Mouse (Mus musculus): Measurements from ENCODE around the gene Taf3. TPM values are rescaled to one million over a fixed set of nuclear protein-coding genes. Genes with fewer than 3 reads are reported as not detected.
A peak's percentile ranks its signal among the peaks of the same experiment; 100 is the strongest.

Gene Taf3
- polyA plus RNA-seq, 2 experiments, result 9.2 to 12.4 TPM

GRCm38 (mm10) chr2:9961708-9962107, 86.7 kb downstream of the Taf3 start:
- no peak overlapping the region for H3K4me2 ChIP-seq (replicated peaks; ENCODE audit: low read depth, low read length, severe bottlenecking)
- no peaks in the 10 kb centered on the region for H3K9me3 ChIP-seq (ENCODE audit: control insufficient read depth, low read length)
- no peak overlapping the region for H3K9ac ChIP-seq (ENCODE audit: low read depth, low read length, severe bottlenecking)
- 24% methylated on average over 3 of the region's 3 CpGs for WGBS
- DNase-seq (ENCODE audit: low spot score), result no peak
- H3K27ac ChIP-seq (replicated peaks; ENCODE audit: low read depth, low read length), result no peak overlapping the region
- H3K4me1 ChIP-seq (ENCODE audit: control insufficient read depth, insufficient read depth, low read length), result peaks cover 7% of the 10 kb centered on the region; the same call in 1 of the 2 replicates
- no peaks in the 10 kb centered on the region for H3K36me3 ChIP-seq (ENCODE audit: control insufficient read depth, insufficient read depth, low read length)
- no peak overlapping the region for H3K4me3 ChIP-seq (replicated peaks; ENCODE audit: low read length)
- H3K27me3 ChIP-seq (ENCODE audit: control insufficient read depth, insufficient read depth, low read length), result no peaks in the 10 kb centered on the region
- no peak for TF ChIP-seq POLR2A (IDR thresholded peaks at IDR 0.05; ENCODE audit: borderline replicate concordance, extremely low read depth, insufficient read depth, insufficient read length)
- no peak for ATAC-seq (ENCODE audit: low FRiP score, low read depth)

DNA sequence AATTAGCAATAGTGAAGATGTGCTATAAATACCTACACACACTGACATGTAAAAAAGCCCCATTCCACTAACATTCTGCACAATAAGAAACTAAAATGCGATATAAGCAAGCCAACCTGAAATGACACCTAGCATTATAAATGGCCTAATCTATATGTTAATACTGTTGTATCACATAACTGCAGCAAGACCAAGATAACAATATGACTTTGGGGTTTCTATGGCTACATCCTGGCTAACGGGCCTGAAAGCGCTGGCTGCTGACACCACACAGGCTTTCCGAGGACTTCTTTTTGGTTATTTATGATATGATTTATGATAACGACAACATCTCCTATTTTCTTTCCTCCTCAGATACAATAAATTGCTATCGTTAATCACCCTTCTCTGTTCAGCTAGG, 90.4 kb downstream of the Taf3 start:
- TF ChIP-seq POLR2A (IDR thresholded peaks at IDR 0.05; ENCODE audit: borderline replicate concordance, extremely low read depth, insufficient read depth, insufficient read length), result no peak
- no peak overlapping the region for H3K4me3 ChIP-seq (replicated peaks; ENCODE audit: low read length)
- H3K9ac ChIP-seq (ENCODE audit: low read depth, low read length, severe bottlenecking), result no peak overlapping the region
- H3K9me3 ChIP-seq (ENCODE audit: control insufficient read depth, low read length), result no peaks in the 10 kb centered on the region
- ATAC-seq (ENCODE audit: low FRiP score, low read depth), result no peak
- H3K4me1 ChIP-seq (ENCODE audit: control insufficient read depth, insufficient read depth, low read length), result peaks cover 14% of the 10 kb centered on the region; the same call in 1 of the 2 replicates
- H3K27ac ChIP-seq (replicated peaks; ENCODE audit: low read depth, low read length), result no peak overlapping the region
- H3K27me3 ChIP-seq (ENCODE audit: control insufficient read depth, insufficient read depth, low read length), result no peaks in the 10 kb centered on the region
- no peaks in the 10 kb centered on the region for H3K36me3 ChIP-seq (ENCODE audit: control insufficient read depth, insufficient read depth, low read length)
- no peak overlapping the region for H3K4me2 ChIP-seq (replicated peaks; ENCODE audit: low read depth, low read length, severe bottlenecking)
- 85% methylated on average over 6 of the region's 6 CpGs for WGBS
- no peak for DNase-seq (ENCODE audit: low spot score)

- Histone ChIP-seq H3K36me3 (ENCODE audit: control insufficient read depth, insufficient read depth, low read length) (0 out of 2 replicates have a peak, but pooled peaks cover 4% of the 10 kb centered on the region), H3K27ac (replicated peaks; ENCODE audit: low read depth, low read length) (0 out of 2 replicates have a peak overlapping the region, but pooled peaks have one; percentile 34), H3K4me1 (ENCODE audit: control insufficient read depth, insufficient read depth, low read length) (peaks cover 14% of the 10 kb centered on the region; the same call in 1 of the 2 replicates), H3K9me3 (ENCODE audit: control insufficient read depth, low read length) (no peaks in the 10 kb centered on the region), H3K4me2 (replicated peaks; ENCODE audit: low read depth, low read length, severe bottlenecking) (no peak overlapping the region), H3K9ac (ENCODE audit: low read depth, low read length, severe bottlenecking) (no peak overlapping the region), H3K27me3 (ENCODE audit: control insufficient read depth, insufficient read depth, low read length) (no peaks in the 10 kb centered on the region), H3K4me3 (replicated peaks; ENCODE audit: low read length) (no peak overlapping the region)
- 21% methylated on average over 2 of the region's 2 CpGs for WGBS
- ATAC-seq (ENCODE audit: low FRiP score, low read depth), result no peak
- no peak for TF ChIP-seq POLR2A (IDR thresholded peaks at IDR 0.05; ENCODE audit: borderline replicate concordance, extremely low read depth, insufficient read depth, insufficient read length)
- no peak for DNase-seq (ENCODE audit: low spot score)
Observed at GRCm38 (mm10) chr2:9956546-9956945, 91.8 kb downstream of the Taf3 start.

- Histone ChIP-seq H3K4me1 (ENCODE audit: control insufficient read depth, insufficient read depth, low read length) (0 out of 2 replicates have a peak, but pooled peaks cover 11% of the 10 kb centered on the region), H3K9ac (ENCODE audit: low read depth, low read length, severe bottlenecking) (no peak overlapping the region), H3K4me3 (replicated peaks; ENCODE audit: low read length) (no peak overlapping the region), H3K27me3 (ENCODE audit: control insufficient read depth, insufficient read depth, low read length) (no peaks in the 10 kb centered on the region), H3K36me3 (ENCODE audit: control insufficient read depth, insufficient read depth, low read length) (0 out of 2 replicates have a peak, but pooled peaks cover 4% of the 10 kb centered on the region), H3K4me2 (replicated peaks; ENCODE audit: low read depth, low read length, severe bottlenecking) (no peak overlapping the region), H3K9me3 (ENCODE audit: control insufficient read depth, low read length) (no peaks in the 10 kb centered on the region), H3K27ac (replicated peaks; ENCODE audit: low read depth, low read length) (peak overlapping the region; percentile 34; the same call in 1 of the 2 replicates)
- ATAC-seq (ENCODE audit: low FRiP score, low read depth) (peak; percentile 53; the same call in 1 of the 2 replicates), DNase-seq (ENCODE audit: low spot score) (peak; percentile 51)
- TF ChIP-seq POLR2A (IDR thresholded peaks at IDR 0.05; ENCODE audit: borderline replicate concordance, extremely low read depth, insufficient read depth, insufficient read length), result no peak
- 41% methylated on average over 9 of the region's 9 CpGs for WGBS
Observed at GRCm38 (mm10) chr2:9955576-9956535, 92.5 kb downstream of the Taf3 start.

GRCm38 (mm10) chr2:9946739-9947138, 101.7 kb downstream of the Taf3 start:
- no peak for TF ChIP-seq POLR2A (IDR thresholded peaks at IDR 0.05; ENCODE audit: borderline replicate concordance, extremely low read depth, insufficient read depth, insufficient read length)
- no peak overlapping the region for H3K4me2 ChIP-seq (replicated peaks; ENCODE audit: low read depth, low read length, severe bottlenecking)
- 81% methylated on average over 3 of the region's 3 CpGs for WGBS
- no peaks in the 10 kb centered on the region for H3K4me1 ChIP-seq (ENCODE audit: control insufficient read depth, insufficient read depth, low read length)
- no peak overlapping the region for H3K27ac ChIP-seq (replicated peaks; ENCODE audit: low read depth, low read length)
- H3K36me3 ChIP-seq (ENCODE audit: control insufficient read depth, insufficient read depth, low read length), result 0 out of 2 replicates have a peak, but pooled peaks cover 5% of the 10 kb centered on the region
- no peak overlapping the region for H3K9ac ChIP-seq (ENCODE audit: low read depth, low read length, severe bottlenecking)
- no peaks in the 10 kb centered on the region for H3K27me3 ChIP-seq (ENCODE audit: control insufficient read depth, insufficient read depth, low read length)
- DNase-seq (ENCODE audit: low spot score), result no peak
- no peak for ATAC-seq (ENCODE audit: low FRiP score, low read depth)
- no peaks in the 10 kb centered on the region for H3K9me3 ChIP-seq (ENCODE audit: control insufficient read depth, low read length)
- no peak overlapping the region for H3K4me3 ChIP-seq (replicated peaks; ENCODE audit: low read length)
